Mouse (Mus musculus): ENCODE results near the gene Map7. TPM values are rescaled to one million over a fixed set of nuclear protein-coding genes. Genes with fewer than 3 reads are reported as not detected.

Map7 gene
- polyA plus RNA-seq, 1 experiment, result 82.2 TPM

DNA sequence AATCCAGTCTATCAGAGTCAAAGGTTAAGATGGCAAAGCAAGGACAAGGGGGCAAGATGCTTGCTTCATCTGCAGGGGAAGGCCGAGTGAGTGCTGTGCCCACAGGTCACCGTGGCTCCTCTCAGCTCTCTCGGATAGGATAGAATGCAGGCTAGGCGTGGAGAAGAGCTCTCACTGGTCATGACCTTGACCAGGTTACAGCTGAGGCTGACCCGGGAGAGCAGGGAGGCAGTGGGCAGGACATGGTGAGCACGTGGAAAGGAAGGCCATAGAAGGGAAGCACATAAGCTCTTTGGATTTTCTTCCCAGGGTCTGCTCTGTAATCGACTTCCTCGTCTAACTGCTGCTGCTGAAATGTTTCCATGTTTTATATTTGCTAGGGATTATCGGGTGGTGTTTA, 53.9 kb downstream of the Map7 start:
- Histone ChIP-seq H3K36me3 (ENCODE audit: control insufficient read depth, insufficient read depth, low read length) (no peaks in the 10 kb centered on the region), H3K27me3 (ENCODE audit: control insufficient read depth, insufficient read depth, low read length) (no peaks in the 10 kb centered on the region), H3K27ac (ENCODE audit: control insufficient read depth, insufficient read depth, low read depth, low read length) (peak overlapping the region; percentile 47; the same call in 1 of the 2 replicates), H3K4me1 (ENCODE audit: control insufficient read depth, insufficient read depth, low read length) (peaks cover 12% of the 10 kb centered on the region), H3K4me3 (ENCODE audit: control insufficient read depth, low read depth, low read length) (no peak overlapping the region)
- TF ChIP-seq CTCF (IDR thresholded peaks at IDR 0.05; ENCODE audit: control insufficient read depth, insufficient read depth, insufficient replicate concordance, low read depth, low read length) (no peak), POLR2A (IDR thresholded peaks at IDR 0.05; ENCODE audit: control insufficient read depth, low read depth, low read length) (no peak)

DNA sequence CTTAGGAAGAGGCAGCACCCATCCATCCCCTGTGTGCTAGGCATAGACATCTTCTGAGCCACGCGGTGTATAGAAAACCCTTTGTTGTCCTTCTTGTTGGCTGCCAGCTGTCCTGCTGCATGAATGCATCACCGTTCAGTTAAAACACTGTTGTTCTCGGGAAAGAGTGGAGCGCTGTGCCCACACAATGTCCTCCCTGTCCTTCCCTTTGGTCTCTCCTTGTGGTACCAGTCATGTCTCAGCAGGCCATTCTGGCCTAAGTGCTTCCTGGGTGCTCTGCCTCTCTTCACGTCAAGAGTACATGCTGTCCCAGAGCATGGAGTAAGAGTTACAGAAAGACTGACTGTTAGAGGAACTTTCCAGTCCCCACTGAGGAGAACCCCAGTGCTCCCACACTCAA, 54.5 kb downstream of the Map7 start:
- no peak overlapping the region for H3K4me3 ChIP-seq (ENCODE audit: control insufficient read depth, low read depth, low read length)
- peaks cover 12% of the 10 kb centered on the region for H3K4me1 ChIP-seq (ENCODE audit: control insufficient read depth, insufficient read depth, low read length)
- H3K27me3 ChIP-seq (ENCODE audit: control insufficient read depth, insufficient read depth, low read length), result no peaks in the 10 kb centered on the region
- H3K27ac ChIP-seq (ENCODE audit: control insufficient read depth, insufficient read depth, low read depth, low read length), result no peak overlapping the region
- H3K36me3 ChIP-seq (ENCODE audit: control insufficient read depth, insufficient read depth, low read length), result no peaks in the 10 kb centered on the region
- no peak for TF ChIP-seq CTCF (IDR thresholded peaks at IDR 0.05; ENCODE audit: control insufficient read depth, insufficient read depth, insufficient replicate concordance, low read depth, low read length)
- no peak for TF ChIP-seq POLR2A (IDR thresholded peaks at IDR 0.05; ENCODE audit: control insufficient read depth, low read depth, low read length)

DNA sequence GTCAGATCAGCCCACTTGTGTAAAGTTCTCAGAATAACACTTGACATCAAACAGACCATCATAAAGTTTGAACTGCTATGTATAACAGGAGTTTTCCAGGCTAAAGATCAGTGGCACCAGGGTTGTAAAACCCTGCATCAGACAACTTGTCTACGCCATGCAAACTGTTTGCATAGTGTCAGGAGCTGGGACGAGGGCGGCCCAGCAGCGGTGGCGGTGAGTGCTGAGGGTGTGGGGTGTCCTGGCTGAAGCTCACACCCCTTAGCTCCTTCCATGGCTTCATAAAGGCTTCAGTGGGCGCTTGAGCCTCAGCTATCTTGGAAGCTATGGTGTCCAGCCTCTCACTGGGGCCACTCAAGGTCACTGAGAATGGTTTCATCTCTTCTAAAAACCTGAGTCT, 55.2 kb downstream of the Map7 start:
- Histone ChIP-seq H3K36me3 (ENCODE audit: control insufficient read depth, insufficient read depth, low read length) (no peaks in the 10 kb centered on the region), H3K4me3 (ENCODE audit: control insufficient read depth, low read depth, low read length) (no peak overlapping the region), H3K27ac (ENCODE audit: control insufficient read depth, insufficient read depth, low read depth, low read length) (no peak overlapping the region), H3K27me3 (ENCODE audit: control insufficient read depth, insufficient read depth, low read length) (no peaks in the 10 kb centered on the region), H3K4me1 (ENCODE audit: control insufficient read depth, insufficient read depth, low read length) (peaks cover 12% of the 10 kb centered on the region)
- TF ChIP-seq CTCF (IDR thresholded peaks at IDR 0.05; ENCODE audit: control insufficient read depth, insufficient read depth, insufficient replicate concordance, low read depth, low read length), result no peak
- no peak for TF ChIP-seq POLR2A (IDR thresholded peaks at IDR 0.05; ENCODE audit: control insufficient read depth, low read depth, low read length)

DNA sequence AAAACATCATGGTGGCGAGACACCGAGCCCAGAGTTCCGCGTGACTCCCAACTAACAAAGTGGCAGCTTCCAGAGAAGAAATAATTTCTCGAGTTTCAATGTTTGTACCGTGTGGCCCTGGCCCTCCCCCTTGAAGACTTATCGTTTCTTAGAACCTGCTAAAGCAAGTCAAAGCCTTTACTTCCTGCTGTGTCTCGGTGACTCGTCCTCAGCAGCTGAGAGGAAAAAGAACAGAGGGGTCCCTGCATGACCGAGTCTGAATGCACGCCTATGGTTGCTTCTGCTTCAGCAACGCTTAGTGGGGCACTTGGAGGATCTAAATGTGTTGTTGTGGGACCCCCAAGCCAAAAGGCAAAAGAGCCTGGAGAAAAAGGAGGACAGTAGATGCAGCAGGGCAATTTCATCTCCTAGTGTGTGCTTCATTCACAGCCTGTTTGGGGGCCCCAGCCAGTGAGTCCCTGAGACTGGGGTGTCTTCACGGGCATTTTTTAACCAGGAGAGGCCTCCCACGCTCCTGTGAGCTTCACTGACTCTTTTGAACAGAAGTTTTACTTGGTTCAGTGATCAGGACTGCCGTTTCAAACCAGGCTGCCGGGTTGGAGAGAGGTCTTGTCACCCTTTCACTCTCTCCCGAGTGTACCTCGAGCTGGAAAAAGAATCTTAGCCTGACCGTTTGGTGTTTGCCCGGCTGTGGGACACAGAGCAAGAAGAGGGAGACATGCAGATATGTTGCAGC, 56.6 kb downstream of the Map7 start:
- TF ChIP-seq POLR2A (IDR thresholded peaks at IDR 0.05; ENCODE audit: control insufficient read depth, low read depth, low read length) (no peak), CTCF (IDR thresholded peaks at IDR 0.05; ENCODE audit: control insufficient read depth, insufficient read depth, insufficient replicate concordance, low read depth, low read length) (no peak)

DNA sequence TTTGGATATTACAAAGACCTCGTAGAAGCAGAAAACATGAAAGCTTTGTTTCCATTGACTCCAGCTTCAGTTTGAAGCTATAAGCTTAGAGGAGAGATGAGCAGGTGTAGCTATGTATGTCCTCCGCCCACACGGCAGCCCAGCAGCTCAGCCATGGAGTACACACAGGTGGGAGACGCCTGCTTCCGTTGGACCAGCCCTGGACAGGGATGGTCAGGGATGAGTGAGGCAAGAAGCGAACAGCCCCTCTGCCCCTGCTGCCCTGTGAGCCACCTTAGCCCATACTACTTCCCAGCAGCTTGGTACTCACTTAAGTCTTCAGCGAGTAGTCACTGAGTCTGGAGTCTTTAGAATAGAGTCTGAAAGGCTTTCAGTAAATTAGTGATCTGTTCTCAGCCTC, 58.7 kb downstream of the Map7 start:
- Histone ChIP-seq H3K27ac (ENCODE audit: control insufficient read depth, insufficient read depth, low read depth, low read length) (no peak overlapping the region), H3K4me1 (ENCODE audit: control insufficient read depth, insufficient read depth, low read length) (peaks cover 9% of the 10 kb centered on the region), H3K36me3 (ENCODE audit: control insufficient read depth, insufficient read depth, low read length) (no peaks in the 10 kb centered on the region), H3K27me3 (ENCODE audit: control insufficient read depth, insufficient read depth, low read length) (no peaks in the 10 kb centered on the region), H3K4me3 (ENCODE audit: control insufficient read depth, low read depth, low read length) (no peak overlapping the region)
- TF ChIP-seq CTCF (IDR thresholded peaks at IDR 0.05; ENCODE audit: control insufficient read depth, insufficient read depth, insufficient replicate concordance, low read depth, low read length) (no peak), POLR2A (IDR thresholded peaks at IDR 0.05; ENCODE audit: control insufficient read depth, low read depth, low read length) (no peak)

More for the DNA sequence above, 56.6 kb downstream of the Map7 start:
- Histone ChIP-seq H3K4me1 (ENCODE audit: control insufficient read depth, insufficient read depth, low read length) (peaks cover 9% of the 10 kb centered on the region), H3K4me3 (ENCODE audit: control insufficient read depth, low read depth, low read length) (peak overlapping the region; percentile 22; the same call in 1 of the 2 replicates), H3K27ac (ENCODE audit: control insufficient read depth, insufficient read depth, low read depth, low read length) (peak overlapping the region; percentile 58), H3K36me3 (ENCODE audit: control insufficient read depth, insufficient read depth, low read length) (no peaks in the 10 kb centered on the region), H3K27me3 (ENCODE audit: control insufficient read depth, insufficient read depth, low read length) (no peaks in the 10 kb centered on the region)

DNA sequence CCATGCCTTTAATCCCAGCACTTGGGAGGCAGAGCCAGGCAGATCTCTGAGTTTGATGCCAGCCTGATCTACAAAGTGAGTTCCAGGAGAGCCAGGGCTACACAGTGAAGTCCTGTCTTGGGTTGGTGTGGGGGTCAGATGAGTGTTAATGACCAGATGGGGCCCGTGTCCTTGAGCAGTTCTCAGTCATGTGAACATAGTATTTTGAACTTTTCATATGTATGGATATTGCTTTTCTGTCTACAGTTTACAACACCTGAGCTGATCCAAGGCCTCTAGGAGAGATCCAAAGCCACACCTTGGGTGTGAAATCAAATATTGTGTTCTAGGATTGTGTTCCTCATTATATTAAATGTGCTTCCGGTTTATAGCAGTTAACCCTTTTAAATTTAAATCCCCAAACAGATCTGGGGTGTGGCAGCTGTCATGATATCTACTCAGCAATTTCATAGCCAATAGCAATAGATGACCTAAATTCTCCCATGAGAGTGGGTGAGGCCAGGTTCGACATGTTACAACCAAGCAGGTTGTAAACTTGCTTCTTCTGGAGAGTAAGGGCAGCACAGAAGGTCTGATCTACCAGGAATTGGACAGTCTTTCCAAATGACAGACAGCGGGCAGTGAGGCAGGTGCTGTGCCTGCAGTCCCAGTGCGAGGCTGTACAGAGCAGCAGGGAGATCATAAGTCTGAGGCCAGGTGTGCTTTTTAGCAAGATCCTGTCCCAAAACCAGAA, 61.5 kb downstream of the Map7 start:
- no peaks in the 10 kb centered on the region for H3K36me3 ChIP-seq (ENCODE audit: control insufficient read depth, insufficient read depth, low read length)
- no peak overlapping the region for H3K4me3 ChIP-seq (ENCODE audit: control insufficient read depth, low read depth, low read length)
- H3K27ac ChIP-seq (ENCODE audit: control insufficient read depth, insufficient read depth, low read depth, low read length), result no peak overlapping the region
- H3K27me3 ChIP-seq (ENCODE audit: control insufficient read depth, insufficient read depth, low read length), result no peaks in the 10 kb centered on the region
- H3K4me1 ChIP-seq (ENCODE audit: control insufficient read depth, insufficient read depth, low read length), result peaks cover 5% of the 10 kb centered on the region
- TF ChIP-seq POLR2A (IDR thresholded peaks at IDR 0.05; ENCODE audit: control insufficient read depth, low read depth, low read length) (no peak), CTCF (IDR thresholded peaks at IDR 0.05; ENCODE audit: control insufficient read depth, insufficient read depth, insufficient replicate concordance, low read depth, low read length) (no peak)

DNA sequence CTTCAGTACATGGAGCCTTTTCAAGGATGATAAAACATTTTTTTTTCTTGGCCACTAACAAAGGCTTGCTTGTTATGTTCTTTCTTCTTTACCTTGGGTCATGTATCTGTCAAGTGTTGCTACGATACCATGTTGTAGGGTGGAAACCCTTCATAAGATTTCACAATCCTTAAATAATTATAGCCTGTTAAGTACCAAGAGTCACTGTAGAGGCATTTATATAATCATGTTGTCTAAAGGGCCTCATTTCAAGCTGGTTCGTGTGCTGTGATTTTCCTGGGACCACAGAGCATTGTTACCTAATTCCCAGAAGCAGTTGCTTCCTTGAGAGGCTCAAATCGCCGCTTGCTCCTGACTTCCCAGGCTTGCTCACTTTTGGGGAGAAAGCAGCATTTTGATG, 66.1 kb downstream of the Map7 start:
- Histone ChIP-seq H3K4me1 (ENCODE audit: control insufficient read depth, insufficient read depth, low read length) (no peaks in the 10 kb centered on the region), H3K36me3 (ENCODE audit: control insufficient read depth, insufficient read depth, low read length) (no peaks in the 10 kb centered on the region), H3K4me3 (ENCODE audit: control insufficient read depth, low read depth, low read length) (no peak overlapping the region), H3K27me3 (ENCODE audit: control insufficient read depth, insufficient read depth, low read length) (no peaks in the 10 kb centered on the region), H3K27ac (ENCODE audit: control insufficient read depth, insufficient read depth, low read depth, low read length) (no peak overlapping the region)
- TF ChIP-seq CTCF (IDR thresholded peaks at IDR 0.05; ENCODE audit: control insufficient read depth, insufficient read depth, insufficient replicate concordance, low read depth, low read length) (no peak), POLR2A (IDR thresholded peaks at IDR 0.05; ENCODE audit: control insufficient read depth, low read depth, low read length) (no peak)
